7 mouse cellular contexts compared by ENCODE assay signal in genomic region chr13:32312663-32313062, GRCm38 (mm10). TPM values are rescaled to one million over a fixed set of nuclear protein-coding genes. Genes with fewer than 3 reads are reported as not detected.
DNase-seq lines count a peak whose midpoint lies in the region; ATAC-seq and TF ChIP-seq lines count a peak whose summit lies in the region.

No protein-coding gene starts in this region.

- no peak for TF ChIP-seq EP300 in lung, postnatal 0 days (IDR thresholded peaks at IDR 0.05)

- no peaks in the 10 kb centered on the region for H3K9me3 ChIP-seq in embryonic facial prominence, embryonic 14.5 days (ENCODE audit: control insufficient read depth, low read length)
- no peaks in the 10 kb centered on the region for H3K9me3 ChIP-seq in lung, postnatal 0 days (ENCODE audit: low read length)

- no peaks in the 10 kb centered on the region for H3K36me3 ChIP-seq in embryonic facial prominence, embryonic 14.5 days (ENCODE audit: control insufficient read depth, insufficient read depth, low read length)
- H3K36me3 ChIP-seq in lung, postnatal 0 days (ENCODE audit: insufficient read depth, low read length) = no peaks in the 10 kb centered on the region

- no peak overlapping the region for H3K27ac ChIP-seq in embryonic facial prominence, embryonic 14.5 days (replicated peaks; ENCODE audit: low read depth, low read length)
- H3K27ac ChIP-seq in lung, postnatal 0 days (ENCODE audit: low read length) = no peak overlapping the region

- H3K4me2 ChIP-seq in embryonic facial prominence, embryonic 14.5 days (ENCODE audit: low read depth, low read length) = no peak overlapping the region
- no peak overlapping the region for H3K4me2 ChIP-seq in lung, postnatal 0 days (replicated peaks; ENCODE audit: low read depth, low read length)

- DNase-seq in urinary bladder, postnatal 36 days (ENCODE audit: low spot score in 2 of 2) = peak; percentile 36 to 48
- DNase-seq in urinary bladder, postnatal 10 days (ENCODE audit: low spot score) = no peak
- DNase-seq in adrenal gland, adult 18-20 months (ENCODE audit: low spot score in 2 of 2) = peak; percentile 30 to 51
- peak; percentile 65 for DNase-seq in embryonic facial prominence, embryonic 14.5 days (ENCODE audit: low spot score)
- peak; percentile 78 for DNase-seq in kidney, adult 9 months
- DNase-seq in lung, postnatal 0 days (ENCODE audit: low spot score) = peak; percentile 78
- DNase-seq in spleen, adult 12 weeks (ENCODE audit: low spot score) = peak; percentile 10

- 57% methylated on average over 3 of the region's 3 CpGs for WGBS in embryonic facial prominence, embryonic 14.5 days
- 65% methylated on average over 3 of the region's 3 CpGs for WGBS in lung, postnatal 0 days

- H3K4me1 ChIP-seq in embryonic facial prominence, embryonic 14.5 days (ENCODE audit: control insufficient read depth, insufficient read depth, low read length) = peaks cover 5% of the 10 kb centered on the region; the same call in 1 of the 2 replicates
- H3K4me1 ChIP-seq in lung, postnatal 0 days (ENCODE audit: insufficient read depth, low read depth, low read length) = no peaks in the 10 kb centered on the region

- no peaks in the 10 kb centered on the region for H3K27me3 ChIP-seq in embryonic facial prominence, embryonic 14.5 days (replicated peaks; ENCODE audit: control insufficient read depth, insufficient read depth, low read length)
- no peaks in the 10 kb centered on the region for H3K27me3 ChIP-seq in lung, postnatal 0 days (replicated peaks; ENCODE audit: insufficient read depth, low read length)

- no peak overlapping the region for H3K4me3 ChIP-seq in embryonic facial prominence, embryonic 14.5 days (ENCODE audit: low read depth, low read length)
- no peak overlapping the region for H3K4me3 ChIP-seq in lung, postnatal 0 days (ENCODE audit: low read depth, low read length)

- no peak for ATAC-seq in embryonic facial prominence, embryonic 14.5 days (ENCODE audit: low read depth)
- no peak for ATAC-seq in lung, postnatal 0 days

- no peak overlapping the region for H3K9ac ChIP-seq in embryonic facial prominence, embryonic 14.5 days (ENCODE audit: low read depth, low read length)
- H3K9ac ChIP-seq in lung, postnatal 0 days (replicated peaks; ENCODE audit: low read depth) = no peak overlapping the region

- peak; percentile 84 for TF ChIP-seq CTCF in lung, postnatal 0 days (IDR thresholded peaks at IDR 0.05)

RNA-seq across cellular contexts. Expression of gene Gmds, which starts 25.9 kb away (rescaled TPM):
- total RNA-seq in adrenal gland, adult 18-20 months (2021) = 1 to 10 TPM; 6.8 to 7.0 TPM
- polyA plus RNA-seq in embryonic facial prominence, embryonic 14.5 days (2014; fragmentation: Nextera tagmentation; extraction: Ambion mirVana) = 39.4 and 41.9 TPM in 2 replicates
- polyA plus RNA-seq in lung, postnatal 0 days (2015; fragmentation: Nextera tagmentation; extraction: Ambion mirVana) = 13.4 TPM in 2 replicates
